Mouse (Mus musculus) CH12F3 (cell line): ENCODE measurements around the gene Ube2v1.

Experiments used
- in situ Hi-C: fragments of 300-500 bp; cut with MboI; formaldehyde crosslinking; loops from 2 replicates; pipeline ENCODE4 v1.14.3; 2020; ENCODE audit warnings: low sequenced_read_pairs

The Ube2v1 gene

GRCm38 (mm10) chr2:167631591-167632448 lies at the start of gene Ube2v1:
Gene Ube2v1, minus strand, starts transcription at chr2:167632095.
- in situ Hi-C loops, result no loop called here

GRCm38 (mm10) chr2:167680657-167681056 lies 48.8 kb upstream of the Ube2v1 start:
- in situ Hi-C loops, result no loop called here

- in situ Hi-C loops, result loop anchor here (5.0 kb wide), 1 partner anchor 38 kb away; no protein-coding TSS in a partner anchor
These were observed 48.1 kb upstream of the Ube2v1 start for GRCm38 (mm10) chr2:167679902-167680430.

- in situ Hi-C loops, result loop anchor here (5.0 kb wide), 1 partner anchor 36 kb away; no protein-coding TSS in a partner anchor
These were observed 46.7 kb upstream of the Ube2v1 start for GRCm38 (mm10) chr2:167678600-167678999.

- in situ Hi-C loops, result loop anchor here (5.0 kb wide), 1 partner anchor 33 kb away; no protein-coding TSS in a partner anchor
These were observed 43.4 kb upstream of the Ube2v1 start for GRCm38 (mm10) chr2:167675120-167675909.

GRCm38 (mm10) chr2:167672212-167672685 lies 40.4 kb upstream of the Ube2v1 start:
- in situ Hi-C loops, result no loop called here

GRCm38 (mm10) chr2:167671101-167671633 lies 39.3 kb upstream of the Ube2v1 start:
- in situ Hi-C loops, result no loop called here

GRCm38 (mm10) chr2:167669398-167669797 lies 37.5 kb upstream of the Ube2v1 start:
- in situ Hi-C loops, result no loop called here

GRCm38 (mm10) chr2:167668426-167668825 lies 36.5 kb upstream of the Ube2v1 start:
- in situ Hi-C loops, result no loop called here

GRCm38 (mm10) chr2:167665972-167666713 lies 34.2 kb upstream of the Ube2v1 start:
- in situ Hi-C loops, result no loop called here

GRCm38 (mm10) chr2:167662713-167663112 lies 30.8 kb upstream of the Ube2v1 start:
- in situ Hi-C loops, result no loop called here

- in situ Hi-C loops, result no loop called here
These were observed 29.6 kb upstream of the Ube2v1 start, which contains the start of gene Gm20431 for GRCm38 (mm10) chr2:167661270-167662203. Gene Gm20431, minus strand, starts transcription at chr2:167661496.

GRCm38 (mm10) chr2:167660611-167660971 lies 28.7 kb upstream of the Ube2v1 start:
- in situ Hi-C loops, result no loop called here

- in situ Hi-C loops, result no loop called here
These were observed 28.1 kb upstream of the Ube2v1 start for GRCm38 (mm10) chr2:167659847-167660610.

- in situ Hi-C loops, result no loop called here
These were observed 27.4 kb upstream of the Ube2v1 start for GRCm38 (mm10) chr2:167659177-167659846.

GRCm38 (mm10) chr2:167658712-167659111 lies 26.8 kb upstream of the Ube2v1 start:
- in situ Hi-C loops, result no loop called here

- in situ Hi-C loops, result no loop called here
These were observed 26.1 kb upstream of the Ube2v1 start for GRCm38 (mm10) chr2:167657973-167658372.
